Mouse (Mus musculus): ENCODE data around the gene Alox5.

GRCm38 (mm10) chr6:116386045-116386415 lies 74.9 kb downstream of the Alox5 start:
- TF ChIP-seq CTCF (IDR thresholded peaks at IDR 0.05; ENCODE audit: borderline replicate concordance, insufficient read depth, low read length) (no peak), POLR2A (IDR thresholded peaks at IDR 0.05; ENCODE audit: low read depth, low read length) (no peak)
